Mouse (Mus musculus) left cerebral cortex, postnatal 10 days (tissue): ENCODE measurements around the gene Cpsf7. TPM values are rescaled to one million over a fixed set of nuclear protein-coding genes. Genes with fewer than 3 reads are reported as not detected.

ENCODE experiments used
- DNase-seq, 2 experiments: peaks; one replicate each; pipeline ENCODE4 v3.0.0; 2021 to 2022; ENCODE audit warnings: low spot score in 2 of 2, mixed read lengths in 1 of 2; ENCODE audit errors: extremely low spot score in 1 of 2
- intact Hi-C: fragments of 180-260 bp; cut with DNase I; formaldehyde crosslinking; loops from one replicate; pipeline ENCODE4 v1.15.1; 2025
- total RNA-seq, 2 experiments: library from RNA; stranded (reverse); gene quantifications; 2 replicates each; pipeline ENCODE4 v1.2.3; 2021

The Cpsf7 gene
- total RNA-seq, 2 experiments from 2014 or later: 70.4 to 75.8 TPM

DNA sequence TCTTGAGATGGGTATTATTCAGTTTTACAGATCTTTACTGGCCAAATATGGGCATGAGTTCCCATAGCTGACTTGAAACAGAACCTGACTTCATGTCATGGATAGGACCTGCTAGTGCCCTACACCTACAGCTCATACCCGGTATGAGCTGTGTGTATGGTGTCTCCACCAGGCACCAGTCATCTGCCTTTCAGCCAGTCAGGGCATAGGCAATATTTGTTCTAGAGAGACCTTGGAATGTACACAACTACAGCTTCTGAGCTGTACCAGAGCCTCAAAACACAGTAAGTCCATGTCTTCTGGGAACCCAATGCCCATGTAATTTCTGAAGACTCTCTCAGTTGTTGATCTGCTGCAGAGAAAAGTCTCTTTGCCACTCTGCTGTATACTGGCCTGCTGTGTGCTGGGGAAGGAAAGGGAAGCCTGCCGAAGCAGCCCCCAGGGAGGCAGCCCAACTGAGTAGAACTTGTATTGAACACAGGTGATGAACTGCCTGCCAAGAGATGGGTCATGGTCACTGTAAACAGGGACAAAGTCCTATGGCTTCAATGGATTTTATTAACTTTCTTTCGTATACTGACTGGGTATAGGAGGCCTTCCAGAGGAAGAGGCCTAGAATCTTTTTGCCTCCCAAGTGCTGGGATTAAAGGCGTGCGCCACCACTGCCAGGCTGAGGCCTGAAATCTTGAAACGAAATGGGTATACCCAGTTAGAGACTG lies 66.8 kb downstream of the Cpsf7 start:
- intact Hi-C loops: no loop called here

More for the DNA sequence above, 66.8 kb downstream of the Cpsf7 start:
- DNase-seq: no peak

Other genes with a start within 250 kb of the Cpsf7 start
- 10 to 100 TPM; 65.9 to 68.7 TPM for gene Dagla, start 220.4 kb upstream of the Cpsf7 start, total RNA-seq
- gene Syt7, start 136.2 kb upstream of the Cpsf7 start, total RNA-seq: 100 to 1,000 TPM; 240 to 248 TPM
- gene Lrrc10b, start 67.8 kb upstream of the Cpsf7 start, total RNA-seq: 10 to 100 TPM in 1 of 2 experiments, 1 to 10 TPM in 1; 8.7 to 13.3 TPM
- 1 to 10 TPM in 1 of 2 experiments, under 1 TPM in 1; 0.83 to 2.0 TPM for gene Ppp1r32, start 42.3 kb upstream of the Cpsf7 start, total RNA-seq
- gene Sdhaf2, start 876 bp downstream of the Cpsf7 start, total RNA-seq: 10 to 100 TPM; 54.9 to 55.0 TPM
- gene Tmem216, start 31.0 kb downstream of the Cpsf7 start, total RNA-seq: 10 to 100 TPM; 11.4 to 12.3 TPM
- 10 to 100 TPM; 12.1 to 13.3 TPM for gene Cyb561a3, start 51.9 kb downstream of the Cpsf7 start, total RNA-seq
- gene Tmem138, start 52.1 kb downstream of the Cpsf7 start, total RNA-seq: 10 to 100 TPM; 12.4 to 15.2 TPM
- gene Ddb1, start 80.1 kb downstream of the Cpsf7 start, total RNA-seq: 100 to 1,000 TPM; 207 to 211 TPM
- gene Tkfc, start 80.4 kb downstream of the Cpsf7 start, total RNA-seq: 10 to 100 TPM; 26.1 to 32.0 TPM
- 1 to 10 TPM in 1 of 2 experiments, under 1 TPM in 1; 0.81 to 1.2 TPM for gene Vwce, start 108.9 kb downstream of the Cpsf7 start, total RNA-seq
- gene Pga5, start 152.8 kb downstream of the Cpsf7 start, total RNA-seq: not detected
- 10 to 100 TPM; 25.2 to 27.6 TPM for gene Vps37c, start 163.5 kb downstream of the Cpsf7 start, total RNA-seq
- under 1 TPM in 1 of 2 experiments, not detected in 1; 0.30 TPM for gene Cd5, start 213.7 kb downstream of the Cpsf7 start, total RNA-seq